Mouse (Mus musculus): ENCODE results near the gene Hyal1.
A peak's percentile ranks its signal among the peaks of the same experiment; 100 is the strongest.

Hyal1 gene

DNA sequence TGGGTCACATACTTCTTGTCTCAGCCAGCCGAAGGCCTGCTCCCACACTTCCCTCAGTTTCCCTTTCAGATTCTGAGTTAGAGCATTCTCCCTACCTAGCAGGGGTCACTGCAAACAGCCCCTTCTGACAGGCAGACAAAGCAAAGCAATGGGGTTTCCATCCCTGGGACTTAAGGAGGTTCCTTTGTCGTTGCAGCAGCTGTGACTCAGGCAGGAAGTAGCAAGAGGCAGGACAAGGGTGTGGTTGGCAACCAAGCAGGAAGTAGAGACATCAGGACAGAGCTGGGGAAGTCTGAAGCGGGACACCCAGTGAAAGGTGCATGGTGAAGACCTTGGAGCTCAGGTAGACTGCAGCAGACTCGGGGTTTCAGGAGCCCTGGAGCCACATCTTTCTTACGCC lies 47.8 kb downstream of the Hyal1 start:
- peak in 1 of 2 experiments; percentile 73 for DNase-seq

DNA sequence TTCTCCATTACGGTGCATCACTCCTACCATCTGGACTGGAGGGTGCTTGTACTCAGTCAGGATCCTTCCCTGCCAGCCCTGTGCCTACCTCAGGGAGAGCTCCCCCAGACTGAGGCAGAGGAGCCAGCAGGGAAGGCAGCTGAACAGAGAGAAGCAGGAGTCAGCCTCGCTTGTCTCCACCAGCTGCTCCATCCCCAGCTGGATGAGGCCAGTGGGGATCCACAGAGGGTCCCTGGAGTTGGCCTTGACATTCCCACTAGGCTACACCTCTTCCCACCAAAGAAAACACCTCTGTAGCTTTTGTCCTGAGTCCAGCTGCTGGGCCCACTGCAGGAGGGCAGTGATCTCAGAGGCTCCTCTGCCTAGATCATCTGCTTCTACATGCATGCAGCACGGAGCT lies 48.2 kb downstream of the Hyal1 start:
- DNase-seq = no peak

DNA sequence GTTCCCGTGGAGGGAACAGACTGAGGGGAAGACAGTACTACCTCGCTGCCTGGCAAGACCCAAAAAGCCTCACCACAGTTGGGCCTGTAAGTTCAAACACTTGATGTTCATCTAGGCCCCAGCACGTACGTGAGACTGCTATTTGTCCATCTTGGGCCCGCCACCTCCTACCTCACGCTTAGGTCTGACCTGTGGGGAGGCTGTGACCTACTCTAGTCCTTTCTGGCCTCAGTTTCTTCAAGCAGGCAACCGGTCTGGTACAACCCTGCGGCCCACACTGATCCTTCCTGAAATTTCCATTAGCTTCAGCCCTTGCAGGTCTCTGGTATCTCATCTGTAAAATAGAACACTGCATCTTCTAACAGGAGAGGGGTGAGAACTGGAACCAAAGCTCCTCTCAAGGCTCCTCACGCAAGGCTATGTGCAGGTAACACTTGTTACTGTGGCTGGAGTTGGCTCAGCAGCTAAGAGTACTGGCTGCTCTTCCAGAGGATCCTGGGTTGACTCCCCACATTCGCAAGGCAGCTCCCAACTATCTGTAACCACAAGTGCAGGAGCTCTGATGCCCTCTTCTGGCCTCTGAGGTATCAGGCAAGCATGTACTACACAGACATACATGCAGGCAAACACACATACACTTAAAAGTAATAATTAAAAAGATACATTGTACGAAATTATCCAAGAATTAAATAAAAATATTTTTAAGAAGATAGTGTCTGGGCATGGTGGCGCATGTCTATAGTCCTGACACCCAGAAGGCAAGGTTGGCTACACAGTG lies 48.8 kb downstream of the Hyal1 start:
- no peak for DNase-seq

DNA sequence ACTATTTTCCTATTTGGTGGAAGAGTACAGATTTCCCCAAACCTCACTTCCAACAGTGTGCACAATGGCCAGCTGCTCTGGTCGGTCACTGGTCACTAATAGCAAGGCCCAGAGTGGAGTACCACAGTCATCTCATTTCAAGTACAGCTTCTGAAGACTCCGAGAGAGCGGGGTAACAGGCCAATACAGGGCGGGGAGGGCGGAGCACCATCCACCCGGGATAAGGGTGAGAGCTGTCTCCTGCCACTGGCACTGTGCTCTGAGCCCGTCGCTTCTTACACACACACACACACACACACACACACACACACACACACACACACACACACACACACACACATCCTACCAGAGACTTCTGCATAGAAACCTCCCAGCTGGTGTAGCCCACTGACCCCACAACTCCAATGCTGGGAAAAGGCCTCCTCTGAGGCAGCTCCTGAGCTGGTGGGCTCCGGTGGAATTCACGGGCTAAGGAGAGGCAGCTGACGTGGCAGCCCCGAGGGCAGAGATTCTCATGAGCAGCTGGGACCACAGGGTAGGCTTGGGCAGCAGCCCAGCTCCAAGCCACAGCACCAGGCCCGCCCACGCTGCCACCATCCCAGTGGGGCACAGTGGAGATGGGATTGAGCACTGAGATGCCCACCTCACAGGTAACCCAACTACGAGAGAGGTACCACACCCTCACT lies 49.6 kb downstream of the Hyal1 start:
- no peak for DNase-seq

DNA sequence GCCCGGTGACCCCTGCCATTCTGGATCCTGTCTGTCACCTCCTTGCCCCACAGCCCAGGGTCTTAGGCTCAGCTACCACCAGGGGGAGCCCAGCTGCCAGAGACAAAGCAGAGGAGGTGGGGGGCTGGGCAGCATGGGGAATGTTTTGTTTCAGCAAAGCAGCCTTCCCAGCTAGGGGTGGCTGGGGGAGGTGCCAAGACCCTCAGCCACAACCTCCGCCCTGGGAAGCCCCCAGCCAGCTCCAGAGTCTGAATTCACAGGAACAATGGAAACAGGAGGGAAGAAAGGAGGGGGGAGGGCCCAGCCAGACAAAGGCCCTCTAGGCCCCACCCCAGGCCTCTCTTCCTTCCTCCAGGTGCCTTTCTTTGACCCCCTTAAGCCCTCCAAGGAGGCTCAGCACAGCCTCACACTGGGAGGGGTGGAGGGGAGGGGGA lies 50.1 kb downstream of the Hyal1 start:
- DNase-seq = peak; percentile 79 to 89

DNA sequence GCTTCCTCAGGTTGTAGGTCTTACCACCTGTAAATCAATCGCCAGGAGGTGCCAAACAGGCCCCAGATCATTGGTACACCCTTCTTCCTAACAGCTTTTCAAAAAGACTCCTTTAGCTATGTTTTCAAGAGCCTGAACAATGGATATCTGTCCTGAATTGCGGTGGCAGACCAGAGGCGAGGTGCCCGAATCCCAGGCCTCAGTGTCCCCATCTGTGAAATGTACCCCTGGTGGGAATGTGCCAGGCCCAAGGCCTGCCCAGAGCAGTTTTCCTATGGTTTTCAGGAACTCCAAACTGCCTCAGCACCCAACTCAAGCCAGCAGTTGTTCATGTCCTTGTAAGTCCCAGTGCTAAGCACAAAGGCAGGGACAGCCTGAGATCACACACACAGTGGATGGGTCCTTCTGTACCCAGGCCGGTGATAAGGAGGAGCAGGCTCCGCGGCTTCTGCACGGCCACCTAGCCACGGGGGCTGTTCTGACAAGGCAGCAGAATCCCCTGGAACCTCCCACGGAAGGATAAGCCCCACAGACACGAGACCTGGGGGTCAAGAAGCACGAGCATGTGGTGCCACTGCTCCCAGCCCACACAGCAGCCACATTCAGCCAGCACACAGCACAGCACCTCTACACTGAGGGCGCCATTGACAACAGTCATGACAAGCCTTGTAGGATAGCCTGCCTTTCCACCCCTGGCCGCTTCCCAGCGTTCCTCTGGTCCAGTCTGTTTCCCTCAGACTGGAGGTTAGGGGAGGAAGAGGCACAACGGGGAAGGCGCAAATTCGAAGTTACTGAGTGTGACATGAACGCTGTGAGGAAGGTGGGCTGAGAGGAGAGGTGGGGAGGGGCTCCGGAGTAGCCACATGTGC lies 50.9 kb downstream of the Hyal1 start:
- no peak for DNase-seq

DNA sequence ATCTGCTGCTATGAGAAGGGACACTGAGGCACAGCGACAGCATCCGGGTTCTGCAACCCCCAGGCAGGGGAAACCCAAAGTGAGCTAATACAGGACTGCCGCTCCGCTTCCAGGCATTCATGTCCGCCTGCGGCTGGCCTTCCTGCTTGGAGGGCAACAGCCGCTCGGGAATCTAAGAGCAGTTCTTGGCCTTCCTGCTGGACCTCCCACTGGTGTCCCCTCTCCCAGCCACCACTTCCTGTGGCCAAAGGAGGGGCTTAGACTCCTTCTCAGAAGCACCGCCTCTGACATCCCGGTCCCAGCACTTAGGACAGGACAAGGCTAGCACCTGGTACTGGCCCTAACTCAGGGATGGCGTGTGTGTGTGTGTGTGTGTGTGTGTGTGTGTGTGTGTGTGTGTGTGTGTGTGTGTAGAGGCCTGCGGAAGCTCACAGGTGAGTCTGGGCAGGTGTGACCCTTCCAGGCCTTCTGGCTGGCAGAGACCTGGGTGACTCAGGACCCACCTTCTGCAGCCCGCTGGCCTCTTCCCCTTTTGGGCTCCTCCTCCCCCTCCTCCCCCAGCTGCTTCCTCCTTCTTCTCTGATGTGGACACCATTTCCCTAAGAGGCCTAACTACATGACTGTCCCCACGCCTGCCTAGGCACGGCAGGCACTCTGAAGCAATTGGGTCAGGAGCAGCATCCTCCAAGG lies 52.1 kb downstream of the Hyal1 start:
- no peak for DNase-seq

DNA sequence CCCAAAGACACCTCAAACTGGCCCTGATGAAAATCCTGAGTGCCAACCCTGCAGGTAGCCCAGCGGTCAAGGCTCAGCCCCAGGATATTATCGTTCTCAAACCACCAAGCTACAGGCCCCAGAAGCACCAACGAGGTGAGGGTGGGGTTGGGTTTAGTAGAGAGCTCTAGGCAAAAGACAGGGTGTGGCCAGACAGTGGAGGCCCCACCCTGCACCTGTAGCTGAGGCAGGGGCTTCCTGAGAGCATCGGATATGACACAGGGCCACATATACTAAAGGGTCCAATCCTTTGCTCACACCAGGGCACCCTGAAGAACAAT lies 52.6 kb downstream of the Hyal1 start:
- no peak for DNase-seq

DNA sequence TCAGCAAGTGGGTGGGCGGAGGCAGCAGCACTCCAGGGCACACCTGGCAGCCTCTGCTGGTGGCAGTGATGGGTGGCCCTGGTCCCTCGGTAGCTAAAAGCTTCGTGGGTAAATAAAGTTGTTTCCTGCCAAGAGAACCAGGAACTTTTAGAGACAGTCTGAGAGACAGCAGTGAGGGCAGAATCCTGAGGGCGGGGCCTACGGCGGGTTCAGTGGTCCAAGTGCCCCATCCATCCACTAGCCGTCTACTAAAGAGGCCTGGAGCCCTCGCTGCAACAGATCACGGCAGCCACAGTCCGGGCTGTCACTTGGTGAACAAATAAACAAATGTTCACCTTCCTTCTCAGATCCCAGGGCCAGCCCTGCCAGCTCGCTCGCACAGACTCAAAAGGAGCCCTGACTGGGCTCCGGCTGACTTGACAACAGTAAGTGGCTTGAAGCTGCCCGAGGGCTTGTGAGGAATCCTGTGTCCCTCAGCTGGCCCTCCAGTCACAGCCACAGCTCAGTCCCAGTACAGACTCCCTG lies 53.2 kb downstream of the Hyal1 start:
- peak; percentile 56 to 64 for DNase-seq

DNA sequence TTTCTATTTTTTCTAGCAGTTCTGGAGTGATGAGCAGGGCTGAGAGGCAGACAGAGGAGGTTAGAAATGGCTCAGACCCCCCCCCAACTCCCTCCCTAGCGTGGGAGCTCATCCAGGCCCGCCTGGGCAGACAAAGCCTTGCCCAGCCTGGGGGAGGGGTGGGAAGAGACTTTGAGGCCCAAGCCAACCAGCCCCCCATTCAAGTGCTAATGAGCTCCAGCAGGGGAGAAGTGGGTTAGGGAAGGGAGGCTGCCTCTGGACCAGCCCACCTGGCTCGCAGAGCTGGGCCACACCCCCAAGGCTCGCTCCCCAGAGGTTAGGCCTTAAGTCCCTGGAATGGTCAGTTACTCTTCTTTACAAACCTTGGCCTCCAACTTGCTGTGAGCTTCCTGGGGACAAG lies 53.8 kb downstream of the Hyal1 start:
- no peak for DNase-seq

Measured in thymus, adult 18-20 months (tissue).